Mouse (Mus musculus): Measurements from ENCODE around the gene Trpv4.

DNA sequence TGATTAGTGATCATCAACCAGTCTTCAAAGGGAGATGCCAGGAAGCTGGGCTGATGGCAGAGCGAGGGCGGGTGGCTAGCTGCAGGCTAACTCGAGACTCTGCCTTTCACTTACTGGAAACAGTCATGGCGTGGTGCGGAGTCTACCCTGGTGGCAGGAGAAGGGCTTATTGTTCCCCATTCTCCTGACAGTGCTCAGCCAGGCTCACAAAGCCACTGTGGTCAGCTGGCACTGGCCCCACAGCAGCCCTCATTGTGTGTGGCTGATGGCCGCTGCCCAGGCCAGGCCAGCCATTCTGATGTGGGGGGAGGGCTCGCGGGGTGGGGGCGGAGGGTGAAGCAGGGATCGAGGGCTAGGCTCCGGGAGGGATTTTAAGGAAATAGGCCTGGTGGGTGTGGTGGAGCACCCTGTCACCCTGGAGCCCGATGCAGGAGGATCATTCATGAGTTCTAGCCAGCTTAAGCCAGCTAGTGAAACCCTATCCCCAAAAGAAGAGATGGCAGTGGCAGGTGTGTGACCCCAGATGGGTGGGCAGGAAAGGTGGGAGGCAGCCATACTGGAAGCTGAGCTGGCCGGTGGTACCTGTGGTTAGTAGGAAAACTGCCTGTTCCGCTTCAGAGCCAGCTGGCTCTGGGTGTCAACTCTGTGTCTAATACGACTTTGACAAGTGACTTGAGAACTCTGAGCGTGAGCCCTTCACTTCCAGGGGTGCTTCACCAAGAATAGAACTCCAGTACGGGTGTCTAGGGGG is 21.8 kb upstream of the Trpv4 start:
- TF ChIP-seq POLR2A (IDR thresholded peaks at IDR 0.05; ENCODE audit: borderline replicate concordance, control insufficient read depth, low read depth, low read length) (no peak), CTCF (IDR thresholded peaks at IDR 0.05; ENCODE audit: control insufficient read depth, insufficient read depth, low read length) (no peak)
